Mouse (Mus musculus) C2C12 (cell line): Measurements from ENCODE around the gene Cdk19.

Source experiments
- CTCF ChIP-seq: IDR thresholded peaks from one replicate; pipeline ENCODE4 v1.5.1; 2011; ENCODE audit not compliant: control insufficient read depth, insufficient read depth, insufficient read length
- FOSL1 ChIP-seq: IDR thresholded peaks from one replicate; pipeline ENCODE4 v1.8.0; 2011; ENCODE audit warnings: mild to moderate bottlenecking, low read length; ENCODE audit not compliant: poor library complexity, insufficient read depth, severe bottlenecking
- MAX ChIP-seq: IDR thresholded peaks from one replicate; pipeline ENCODE4 v1.6.1; 2011; ENCODE audit warnings: mild to moderate bottlenecking, control low read depth
- MYOD1 ChIP-seq: IDR thresholded peaks from one replicate; pipeline ENCODE4 v1.6.1; 2011; ENCODE audit warnings: low read depth; ENCODE audit not compliant: control insufficient read depth, insufficient read length
- MYOG ChIP-seq: IDR thresholded peaks from one replicate; pipeline ENCODE4 v1.6.1; 2011; ENCODE audit not compliant: control insufficient read depth, insufficient read length; ENCODE audit errors: extremely low read depth
- USF1 ChIP-seq: IDR thresholded peaks from one replicate; pipeline ENCODE4 v1.6.1; 2011; ENCODE audit warnings: low read depth, mild to moderate bottlenecking, control low read depth, moderate library complexity

DNA sequence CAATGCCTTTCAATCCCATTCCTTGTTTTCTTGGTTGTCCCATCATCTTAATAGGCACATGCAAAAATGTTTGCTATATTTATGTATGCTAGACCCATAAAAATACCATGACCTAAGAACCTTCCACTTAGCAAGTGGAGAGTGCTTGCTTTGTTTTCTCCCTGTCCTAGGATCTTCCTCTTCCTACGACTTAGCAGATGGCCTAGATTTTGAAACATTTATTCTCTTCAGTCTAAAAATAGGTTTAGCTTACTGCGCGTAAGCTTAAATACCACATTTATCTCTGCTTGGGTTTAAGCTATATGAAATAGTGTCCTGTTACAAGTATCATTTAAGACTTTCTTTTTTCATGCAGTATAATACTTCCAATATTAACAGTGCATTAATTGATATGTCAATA is 109.1 kb downstream of the Cdk19 start:
- TF ChIP-seq CTCF (no peak), MAX (no peak), USF1 (no peak), MYOD1 (no peak), MYOG (no peak), FOSL1 (no peak)
